Mouse (Mus musculus) embryonic fibroblast, embryonic 13.5 days (primary cell): ENCODE results near the gene Cacna2d3. TPM values are rescaled to one million over a fixed set of nuclear protein-coding genes. Genes with fewer than 3 reads are reported as not detected.

Experiments used
- H3K27ac ChIP-seq: 2 replicates; pipeline ENCODE4 v1.5.1; 2012; ENCODE audit warnings: low read length, control low read depth, inconsistent platforms; ENCODE audit not compliant: insufficient read depth
- H3K4me1 ChIP-seq: 2 replicates; pipeline ENCODE4 v1.6.1; 2011; ENCODE audit warnings: low read length; ENCODE audit not compliant: control insufficient read depth, insufficient read depth
- H3K4me3 ChIP-seq: 2 replicates; pipeline ENCODE4 v1.5.1; 2011; ENCODE audit warnings: mild to moderate bottlenecking, control low read depth, low read length; ENCODE audit not compliant: insufficient read depth
- CTCF ChIP-seq: IDR thresholded peaks from 2 replicates; pipeline ENCODE4 v1.5.1; 2011; ENCODE audit warnings: mild to moderate bottlenecking, control low read depth, low read length, moderate library complexity, borderline replicate concordance; ENCODE audit not compliant: insufficient read depth
- POLR2A ChIP-seq: IDR thresholded peaks from 2 replicates; pipeline ENCODE4 v1.6.1; 2011; ENCODE audit warnings: low read depth, mild to moderate bottlenecking, control low read depth, low read length, moderate library complexity
- polyA plus RNA-seq: library from polyadenylated mRNA; stranded (reverse); fragments of >200 nt; gene quantifications from 2 replicates; pipeline ENCODE4 v1.2.4, GENCODE M21; 2011; ENCODE audit warnings: low read depth; ENCODE audit not compliant: missing spikeins, insufficient read length

Gene Cacna2d3
- polyA plus RNA-seq, 1 experiment: 5.3 TPM

- TF ChIP-seq CTCF: no peak
- H3K4me1 ChIP-seq: peaks cover 2% of the 10 kb centered on the region; the same call in 1 of the 2 replicates
These were observed 319.2 kb downstream of the Cacna2d3 start for GRCm38 (mm10) chr14:29402471-29402870.

GRCm38 (mm10) chr14:29393786-29394185 lies 327.9 kb downstream of the Cacna2d3 start:
- TF ChIP-seq POLR2A (no peak), CTCF (no peak)
- H3K27ac ChIP-seq: no peak overlapping the region

More at GRCm38 (mm10) chr14:29402471-29402870, 319.2 kb downstream of the Cacna2d3 start:
- H3K4me3 ChIP-seq: no peak overlapping the region
- H3K27ac ChIP-seq: no peak overlapping the region

GRCm38 (mm10) chr14:29392851-29393250 lies 328.8 kb downstream of the Cacna2d3 start:
- H3K4me1 ChIP-seq: no peaks in the 10 kb centered on the region
- H3K27ac ChIP-seq: no peak overlapping the region
- TF ChIP-seq CTCF (no peak), POLR2A (no peak)
- no peak overlapping the region for H3K4me3 ChIP-seq

More at GRCm38 (mm10) chr14:29393786-29394185, 327.9 kb downstream of the Cacna2d3 start:
- Histone ChIP-seq H3K4me1 (no peaks in the 10 kb centered on the region), H3K4me3 (no peak overlapping the region)

DNA sequence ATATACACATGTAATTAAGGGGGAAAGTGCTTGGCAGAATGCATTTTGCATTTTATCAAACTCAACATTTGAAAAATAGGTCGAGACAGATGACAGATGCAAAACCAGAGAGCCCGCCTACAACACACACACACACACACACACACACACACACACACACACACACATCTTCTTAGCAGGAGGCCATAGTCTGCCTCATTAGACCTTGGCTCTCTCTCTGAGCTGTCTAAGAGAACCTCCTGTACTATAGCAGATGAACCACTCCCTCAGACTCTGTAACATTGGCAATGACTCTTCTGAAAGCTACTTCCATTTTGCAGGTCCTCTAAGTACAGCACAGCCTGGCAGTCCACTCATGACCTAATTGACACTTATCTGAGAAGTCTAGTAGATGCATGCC lies 330.2 kb downstream of the Cacna2d3 start:
- H3K4me1 ChIP-seq: peaks cover 3% of the 10 kb centered on the region
- no peak overlapping the region for H3K4me3 ChIP-seq
- TF ChIP-seq POLR2A: no peak
- no peak for TF ChIP-seq CTCF
- H3K27ac ChIP-seq: no peak overlapping the region

DNA sequence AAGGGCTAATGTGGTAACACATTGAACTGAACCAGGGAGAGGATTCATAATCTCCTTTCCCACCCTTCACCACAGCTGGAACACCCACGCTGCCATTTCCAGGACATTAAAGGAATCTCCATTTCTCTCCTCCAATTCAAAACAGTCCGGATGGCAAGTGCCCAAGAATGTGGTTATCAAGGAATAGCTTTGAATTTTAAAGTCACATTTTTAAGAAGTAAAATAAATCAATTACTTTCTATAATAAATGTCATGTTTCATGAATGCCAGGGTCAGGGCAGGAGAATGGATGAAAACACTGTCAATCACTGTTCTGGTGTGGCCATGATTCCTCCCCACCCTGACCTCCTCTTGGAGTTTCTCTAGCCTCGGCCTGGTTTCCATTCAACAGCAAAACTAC lies 333.9 kb downstream of the Cacna2d3 start:
- Histone ChIP-seq H3K4me3 (no peak overlapping the region), H3K4me1 (peaks cover 6% of the 10 kb centered on the region), H3K27ac (no peak overlapping the region)
- TF ChIP-seq CTCF (no peak), POLR2A (no peak)

GRCm38 (mm10) chr14:29385500-29385899 lies 336.2 kb downstream of the Cacna2d3 start:
- TF ChIP-seq CTCF (no peak), POLR2A (no peak)
- Histone ChIP-seq H3K4me1 (peaks cover 6% of the 10 kb centered on the region), H3K27ac (no peak overlapping the region), H3K4me3 (no peak overlapping the region)

DNA sequence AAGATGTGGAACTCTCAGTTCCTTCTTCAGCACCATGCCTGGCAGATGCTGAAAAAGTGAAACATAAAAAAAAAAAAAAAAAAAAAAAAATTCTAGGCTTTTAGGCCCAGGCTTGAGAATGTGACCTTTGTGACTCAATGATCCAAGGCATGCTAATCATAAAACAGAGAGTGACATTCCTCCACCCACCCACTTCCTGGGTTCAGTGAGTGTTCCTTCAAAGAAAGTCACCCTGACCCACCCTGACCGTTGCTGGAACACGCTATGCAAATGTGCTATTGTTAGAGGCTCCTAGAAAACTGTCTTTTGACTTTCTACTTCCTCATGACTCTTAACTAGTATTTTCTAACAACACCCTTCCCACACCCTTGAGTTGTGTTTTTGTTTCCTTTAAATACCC lies 338.9 kb downstream of the Cacna2d3 start:
- peaks cover 6% of the 10 kb centered on the region for H3K4me1 ChIP-seq
- no peak overlapping the region for H3K4me3 ChIP-seq
- TF ChIP-seq CTCF: no peak
- no peak overlapping the region for H3K27ac ChIP-seq

DNA sequence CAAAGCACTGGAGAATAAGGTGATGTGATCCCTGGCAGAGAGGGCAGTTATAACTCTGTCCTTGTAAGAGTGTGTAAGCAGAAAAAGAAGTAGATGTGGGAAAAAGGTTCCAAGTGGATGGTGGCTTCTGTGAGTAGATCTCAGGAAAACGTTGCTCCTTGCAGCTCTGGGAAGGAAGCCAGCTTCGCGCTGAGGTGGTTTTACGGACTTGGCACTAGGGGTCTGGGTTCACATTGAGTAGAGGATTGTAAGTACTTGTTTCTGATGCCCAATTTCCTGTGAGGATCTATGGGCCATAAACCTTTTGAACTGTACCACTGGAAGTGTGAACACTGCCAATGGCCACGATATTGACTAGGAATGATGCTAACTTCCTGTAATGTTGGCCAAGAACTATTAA lies 354.8 kb downstream of the Cacna2d3 start:
- Histone ChIP-seq H3K27ac (no peak overlapping the region), H3K4me1 (peaks cover 5% of the 10 kb centered on the region), H3K4me3 (no peak overlapping the region)
- TF ChIP-seq POLR2A (no peak), CTCF (no peak)

DNA sequence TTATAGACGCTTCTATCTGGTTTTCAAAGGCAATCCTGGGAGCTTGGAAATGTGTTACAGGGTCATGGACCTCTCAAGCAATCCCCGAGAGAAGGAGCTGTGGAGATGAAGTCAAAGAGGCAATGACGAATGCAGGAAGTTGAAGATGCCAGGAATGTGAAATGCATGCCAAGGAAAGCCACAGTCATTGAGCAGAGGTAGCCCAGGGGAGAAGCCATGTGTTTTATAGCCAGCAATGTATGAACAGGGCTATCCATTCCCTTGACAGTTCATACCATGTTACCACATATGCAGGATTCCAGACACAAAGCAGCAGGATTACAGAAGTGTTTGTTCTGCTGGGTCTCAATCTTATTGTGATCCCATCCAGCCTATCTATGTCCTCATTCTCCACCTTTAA lies 359.2 kb downstream of the Cacna2d3 start:
- Histone ChIP-seq H3K4me1 (peaks cover 5% of the 10 kb centered on the region), H3K4me3 (no peak overlapping the region), H3K27ac (peak overlapping the region; percentile 69)
- TF ChIP-seq POLR2A: no peak
- no peak for TF ChIP-seq CTCF

- TF ChIP-seq POLR2A: no peak
- Histone ChIP-seq H3K4me3 (no peak overlapping the region), H3K27ac (no peak overlapping the region), H3K4me1 (no peaks in the 10 kb centered on the region)
These were observed 371.0 kb downstream of the Cacna2d3 start for GRCm38 (mm10) chr14:29350627-29351026.

DNA sequence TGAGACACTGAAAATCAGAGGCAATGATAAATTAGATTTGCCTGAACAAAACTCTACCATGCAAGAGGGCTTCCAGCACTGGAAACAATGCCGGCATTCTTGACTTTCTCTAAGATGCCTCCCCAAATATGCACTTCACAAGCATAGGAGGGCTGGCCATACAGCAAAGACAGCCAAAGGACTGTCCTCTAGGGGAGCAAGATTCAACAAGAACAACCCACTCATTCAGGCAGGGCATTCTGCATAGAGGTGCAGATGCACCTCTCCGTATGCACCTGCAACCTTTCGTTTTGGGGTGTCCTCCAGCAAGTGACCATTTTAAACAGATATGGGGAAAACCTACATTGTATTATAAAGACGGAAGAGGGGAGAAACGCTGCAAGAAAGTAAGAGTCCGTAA lies 380.1 kb downstream of the Cacna2d3 start:
- TF ChIP-seq POLR2A (no peak), CTCF (no peak)
- H3K4me3 ChIP-seq: no peak overlapping the region
- no peak overlapping the region for H3K27ac ChIP-seq
- H3K4me1 ChIP-seq: no peaks in the 10 kb centered on the region

GRCm38 (mm10) chr14:29340728-29341127 lies 380.9 kb downstream of the Cacna2d3 start:
- Histone ChIP-seq H3K27ac (no peak overlapping the region), H3K4me3 (no peak overlapping the region), H3K4me1 (no peaks in the 10 kb centered on the region)
- no peak for TF ChIP-seq POLR2A
- no peak for TF ChIP-seq CTCF
